Mouse (Mus musculus) small intestine, adult 2 months (tissue): ENCODE data around the gene Tmed6. TPM values are rescaled to one million over a fixed set of nuclear protein-coding genes. Genes with fewer than 3 reads are reported as not detected.
A peak's percentile ranks its signal among the peaks of the same experiment; 100 is the strongest.
"Not testable (repeated sequence)": the region's sequence is repeated elsewhere in the genome, so short reads cannot be mapped to it uniquely, and the experiment has no call there.

Source experiments
- H3K27ac ChIP-seq: fragments of 200-500 bp; 2 replicates; pipeline ENCODE4 v1.5.1; 2012; ENCODE audit warnings: low read depth, low read length, control low read depth, inconsistent platforms; ENCODE audit not compliant: insufficient read depth
- H3K27me3 ChIP-seq: fragments of 200-500 bp; 2 replicates; pipeline ENCODE4 v1.6.1; 2012; ENCODE audit warnings: mild to moderate bottlenecking, moderate library complexity, low read length, inconsistent platforms; ENCODE audit not compliant: control insufficient read depth, insufficient read depth
- H3K36me3 ChIP-seq: fragments of 200-500 bp; 2 replicates; pipeline ENCODE4 v1.6.1; 2012; ENCODE audit warnings: mild to moderate bottlenecking, low read length, control low read depth, inconsistent platforms; ENCODE audit not compliant: control insufficient read depth, insufficient read depth
- H3K4me1 ChIP-seq: fragments of 200-500 bp; 2 replicates; pipeline ENCODE4 v1.6.1; 2012; ENCODE audit warnings: low read length, inconsistent platforms, mixed read lengths; ENCODE audit not compliant: control insufficient read depth, insufficient read depth, insufficient read length
- H3K4me3 ChIP-seq: fragments of 200-500 bp; 2 replicates; pipeline ENCODE4 v1.5.1; 2012; ENCODE audit warnings: low read depth, mild to moderate bottlenecking, control low read depth, inconsistent platforms, low read length, moderate library complexity
- CTCF ChIP-seq: fragments of 200-500 bp; IDR thresholded peaks from 2 replicates; pipeline ENCODE4 v1.5.1; 2012; ENCODE audit warnings: low read depth, mild to moderate bottlenecking, control low read depth, inconsistent platforms, low read length, moderate library complexity, mixed read lengths; ENCODE audit not compliant: insufficient replicate concordance, insufficient read length; ENCODE audit errors: extremely low read depth
- POLR2A ChIP-seq: fragments of 200-500 bp; IDR thresholded peaks from 2 replicates; pipeline ENCODE4 v1.6.1; 2012; ENCODE audit warnings: low read depth, mild to moderate bottlenecking, control low read depth, inconsistent platforms, low read length, moderate library complexity
- WGBS: fragments of 180-500 bp; shearing (Covaris S2); methylation state at CpG from one replicate; pipeline ENCODE4 v1.1.7; 2018; 5-methylcytosine and 5-hydroxymethylcytosine counted together
- polyA plus RNA-seq: library from polyadenylated mRNA; depleted of rRNA; stranded (reverse); fragments of >200 nt; gene quantifications from 2 replicates; pipeline ENCODE4 v1.2.3, GENCODE M21; 2012

Gene Tmed6
- polyA plus RNA-seq, 1 experiment: 7.1 TPM

DNA sequence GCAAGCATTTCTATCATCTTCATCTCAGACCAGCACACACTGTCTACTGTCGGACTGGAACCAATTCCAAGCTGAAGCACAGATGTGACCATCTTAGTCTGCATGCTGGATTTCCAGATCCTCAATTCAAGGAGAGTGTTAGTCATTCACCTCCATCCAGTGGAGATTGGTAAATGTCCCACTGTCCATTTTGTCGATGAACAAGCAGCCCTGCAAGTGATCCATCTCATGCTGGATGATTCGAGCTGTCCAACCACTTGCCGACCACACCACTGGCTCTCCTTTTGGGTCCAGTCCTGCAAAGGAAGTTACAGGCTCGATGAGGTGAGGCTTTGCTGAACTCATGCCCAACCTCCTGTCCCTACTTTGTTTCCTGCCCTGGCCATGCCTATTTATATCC lies 18.5 kb downstream of the Tmed6 start:
- Histone ChIP-seq H3K27ac (no peak overlapping the region), H3K4me3 (no peak overlapping the region), H3K36me3 (peaks cover 56% of the 10 kb centered on the region)

DNA sequence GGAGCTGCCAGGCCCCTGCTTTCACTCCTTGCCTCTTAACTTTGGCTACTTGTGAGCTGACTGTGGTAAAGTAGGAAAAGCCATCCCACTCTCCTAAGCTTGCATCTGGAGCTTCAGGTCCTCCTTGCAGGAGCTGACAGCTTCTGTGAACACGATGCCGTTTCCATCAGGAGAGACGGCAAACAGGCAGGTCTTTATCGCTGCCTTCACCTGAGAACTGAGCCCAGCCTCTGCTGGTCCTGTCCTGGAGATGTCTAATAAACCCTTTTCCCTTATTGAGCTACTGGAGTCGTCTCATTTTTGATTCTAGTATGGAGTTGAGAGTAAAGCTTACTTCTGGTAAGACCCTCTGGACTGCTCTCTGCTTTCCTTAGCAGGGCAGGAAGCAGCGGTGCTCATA lies 20.0 kb downstream of the Tmed6 start:
- no peak overlapping the region for H3K4me3 ChIP-seq
- no peaks in the 10 kb centered on the region for H3K4me1 ChIP-seq
- peaks cover 56% of the 10 kb centered on the region for H3K36me3 ChIP-seq
- no peak for TF ChIP-seq POLR2A
- no peak for TF ChIP-seq CTCF
- no peaks in the 10 kb centered on the region for H3K27me3 ChIP-seq
- H3K27ac ChIP-seq: no peak overlapping the region
- WGBS: 84% methylated on average over 6 of the region's 6 CpGs

More for the DNA sequence above, 18.5 kb downstream of the Tmed6 start:
- no peaks in the 10 kb centered on the region for H3K27me3 ChIP-seq
- WGBS: 76% methylated on average over 5 of the region's 5 CpGs
- TF ChIP-seq CTCF (no peak), POLR2A (no peak)
- no peaks in the 10 kb centered on the region for H3K4me1 ChIP-seq

DNA sequence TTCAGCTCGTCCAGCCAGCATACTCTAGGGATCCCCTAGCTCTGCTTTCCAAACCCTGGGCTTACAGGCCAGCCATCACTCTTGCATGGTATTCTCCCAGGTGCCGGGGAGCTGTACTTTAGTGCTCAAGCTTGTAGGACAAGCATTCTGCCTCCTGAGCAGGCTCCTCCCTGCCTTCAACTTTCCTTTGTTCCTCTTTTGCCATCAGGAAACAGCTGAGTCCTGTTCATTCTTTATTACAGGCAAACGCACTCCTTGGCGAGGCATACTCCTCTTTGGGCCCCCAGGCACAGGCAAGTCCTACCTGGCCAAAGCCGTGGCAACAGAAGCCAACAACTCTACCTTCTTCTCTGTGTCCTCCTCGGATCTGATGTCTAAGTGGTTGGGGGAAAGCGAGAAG lies 24.8 kb downstream of the Tmed6 start:
- TF ChIP-seq CTCF (no peak), POLR2A (no peak)
- Histone ChIP-seq H3K4me3 (no peak overlapping the region), H3K4me1 (no peaks in the 10 kb centered on the region), H3K27me3 (no peaks in the 10 kb centered on the region), H3K27ac (no peak overlapping the region), H3K36me3 (peaks cover 69% of the 10 kb centered on the region)
- 75% methylated on average over 7 of the region's 7 CpGs for WGBS

DNA sequence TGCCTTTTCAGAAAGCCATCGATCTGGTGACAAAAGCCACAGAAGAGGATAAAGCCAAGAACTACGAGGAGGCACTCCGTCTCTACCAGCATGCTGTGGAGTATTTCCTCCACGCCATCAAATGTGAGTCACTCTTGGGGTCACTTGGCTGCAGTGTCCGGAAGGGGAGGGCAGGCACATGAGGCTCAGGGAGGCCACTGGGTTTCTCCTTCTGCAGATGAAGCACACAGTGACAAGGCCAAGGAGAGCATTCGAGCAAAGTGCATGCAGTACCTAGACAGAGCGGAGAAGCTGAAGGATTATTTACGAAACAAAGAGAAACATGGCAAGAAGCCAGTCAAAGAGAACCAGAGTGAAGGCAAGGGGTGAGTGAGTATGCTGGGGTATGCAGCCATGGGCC lies 28.8 kb downstream of the Tmed6 start:
- TF ChIP-seq CTCF (no peak), POLR2A (no peak)
- H3K27me3 ChIP-seq: no peaks in the 10 kb centered on the region
- no peak overlapping the region for H3K27ac ChIP-seq
- H3K4me3 ChIP-seq: no peak overlapping the region
- H3K36me3 ChIP-seq: peaks cover 30% of the 10 kb centered on the region
- H3K4me1 ChIP-seq: peaks cover 2% of the 10 kb centered on the region; the same call in 1 of the 2 replicates
- WGBS: 70% methylated on average over 8 of the region's 8 CpGs

DNA sequence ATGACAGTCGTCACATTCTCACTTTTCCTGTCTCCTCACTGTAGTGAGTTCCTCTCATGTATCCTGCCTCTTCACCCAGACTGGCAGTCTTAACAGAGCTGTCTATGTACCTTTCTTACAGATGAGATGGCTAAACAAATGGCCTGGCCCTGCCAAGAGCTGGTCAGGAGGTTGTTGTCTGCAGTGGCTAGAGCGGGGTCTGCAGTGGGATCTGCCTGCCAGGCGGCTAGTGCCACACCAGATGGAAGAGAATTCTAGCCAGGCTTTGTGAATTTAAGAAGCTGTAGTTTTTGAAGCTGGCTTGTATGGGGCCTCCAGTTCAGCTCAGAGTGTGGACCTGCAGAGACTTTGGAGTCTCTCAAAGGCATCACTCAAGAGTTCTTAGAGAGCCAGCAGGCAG lies 29.8 kb downstream of the Tmed6 start:
- Histone ChIP-seq H3K27me3 (no peaks in the 10 kb centered on the region), H3K4me3 (no peak overlapping the region), H3K4me1 (peaks cover 2% of the 10 kb centered on the region), H3K36me3 (peaks cover 23% of the 10 kb centered on the region), H3K27ac (no peak overlapping the region)
- 95% methylated on average over 3 of the region's 3 CpGs for WGBS
- TF ChIP-seq CTCF: no peak
- TF ChIP-seq POLR2A: no peak

DNA sequence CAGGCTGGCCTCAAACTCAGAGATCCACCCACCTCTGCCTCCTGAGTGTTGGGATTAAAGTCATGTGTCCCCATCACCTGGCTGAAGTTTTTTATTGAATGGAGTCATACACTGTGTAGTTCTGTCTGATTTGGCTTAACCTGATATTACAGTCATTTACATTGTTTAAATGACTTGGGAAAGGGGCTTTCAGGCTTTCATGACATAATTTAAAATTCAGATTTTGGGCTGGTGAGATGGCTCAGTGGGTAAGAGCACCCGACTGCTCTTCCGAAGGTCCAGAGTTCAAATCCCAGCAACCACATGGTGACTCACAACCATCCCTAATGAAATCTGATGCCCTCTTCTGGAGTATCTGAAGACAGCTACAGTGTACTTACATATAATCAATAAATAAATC lies 31.8 kb downstream of the Tmed6 start:
- H3K4me1 ChIP-seq, H3K27ac ChIP-seq, H3K27me3 ChIP-seq, H3K4me3 ChIP-seq, H3K36me3 ChIP-seq: not testable (repeated sequence)
- 74% methylated on average over 2 of the region's 2 CpGs for WGBS

DNA sequence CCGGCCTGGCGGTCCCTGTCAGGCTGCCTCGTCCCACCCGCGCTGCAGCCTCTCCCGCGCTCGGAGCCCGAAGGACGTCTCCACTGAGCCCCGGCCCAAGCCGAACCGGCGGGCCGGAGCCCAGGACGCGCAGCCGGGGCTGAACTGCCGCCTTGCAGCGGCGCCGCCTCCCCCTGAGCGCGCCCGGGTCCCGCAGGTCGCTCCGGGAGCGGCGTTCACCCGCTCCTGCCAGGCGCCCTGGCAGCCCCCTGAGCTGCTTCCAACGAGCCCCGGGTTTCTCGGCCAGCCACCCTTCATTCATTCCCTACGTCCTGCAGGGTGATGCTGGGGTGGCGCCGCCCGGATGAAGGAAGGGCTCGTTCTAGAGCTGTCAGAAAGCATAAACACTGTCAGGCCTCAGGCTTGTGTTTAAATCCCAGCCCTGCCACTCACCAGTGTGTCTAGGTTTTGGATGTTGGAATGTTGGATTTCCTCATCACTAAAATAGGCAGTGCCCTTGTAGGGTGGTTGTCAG lies 33.8 kb downstream of the Tmed6 start:
- Histone ChIP-seq H3K36me3 (peaks cover 2% of the 10 kb centered on the region), H3K4me1 (peaks cover 2% of the 10 kb centered on the region), H3K4me3 (peak overlapping the region; percentile 95), H3K27ac (peak overlapping the region; percentile 17), H3K27me3 (no peaks in the 10 kb centered on the region)
- under 1% methylated on average over 40 of the region's 40 CpGs for WGBS
- no peak for TF ChIP-seq POLR2A
- no peak for TF ChIP-seq CTCF

DNA sequence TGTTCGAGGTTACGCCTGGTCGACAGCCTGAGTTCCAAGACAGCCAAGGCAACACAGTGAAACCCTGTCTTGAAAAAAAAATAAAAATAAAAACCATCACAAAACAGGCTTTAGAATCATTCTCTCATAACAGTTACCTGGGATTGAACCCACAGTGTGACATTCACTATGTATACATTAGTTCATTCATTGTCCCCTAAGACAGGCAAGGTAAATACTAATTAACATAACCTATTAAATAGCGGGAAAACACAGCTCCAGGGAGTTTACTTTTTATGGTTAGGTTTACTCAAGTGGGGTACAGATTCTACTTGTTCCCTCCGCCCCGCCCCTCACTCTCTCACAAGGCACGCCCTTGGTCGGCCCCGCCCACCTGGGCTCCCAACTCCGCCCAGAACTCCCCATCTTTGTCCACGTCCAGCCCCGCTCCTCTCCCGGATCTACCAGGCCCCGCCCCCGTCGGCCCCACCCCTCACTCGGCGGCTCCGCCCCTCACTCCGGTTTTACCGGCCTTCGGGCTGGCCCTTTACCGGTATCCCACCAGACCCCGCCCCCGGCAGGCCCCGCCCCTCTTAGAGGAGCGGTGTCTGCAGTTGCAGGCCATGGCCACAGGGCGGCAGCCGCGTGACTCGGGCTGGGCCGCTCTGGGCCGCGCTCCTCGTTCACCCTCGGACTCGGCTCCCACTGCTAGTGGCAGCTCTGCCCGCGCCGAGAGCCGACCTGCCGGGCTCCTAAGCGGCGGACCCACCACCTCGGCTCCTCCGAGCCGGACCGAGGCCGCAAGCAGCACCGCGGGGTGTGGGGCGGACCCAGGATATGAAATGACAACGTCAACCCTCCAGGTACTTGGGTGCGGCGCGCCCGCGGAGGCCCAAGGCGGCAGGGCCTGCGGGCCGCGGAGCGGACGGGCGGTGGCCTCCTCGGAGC lies 34.5 kb downstream of the Tmed6 start, which contains the start of gene Vps4a:
Gene Vps4a, plus strand, starts transcription at position 573 of the 927 bp plus-strand sequence.
- Histone ChIP-seq H3K36me3 (no peaks in the 10 kb centered on the region), H3K4me3 (peak within 1 kb of the TSS; percentile 95), H3K27me3 (no peaks in the 10 kb centered on the region), H3K4me1 (peaks cover 2% of the 10 kb centered on the region), H3K27ac (peak within 1 kb of the TSS; percentile 17)
- TF ChIP-seq CTCF (peak; percentile 67), POLR2A (peak; percentile 76; the same call in 1 of the 2 replicates)
- 4% methylated on average over 66 of the region's 66 CpGs for WGBS
